Mouse (Mus musculus) liver, embryonic 14.5 days (tissue): ENCODE results near the gene Cd160.

ENCODE experiments used
- CTCF ChIP-seq: IDR thresholded peaks from 2 replicates; pipeline ENCODE4 v1.5.1; 2016; ENCODE audit warnings: antibody characterized with exemption, low read depth, control low read depth
- EP300 ChIP-seq: IDR thresholded peaks from 2 replicates; pipeline ENCODE4 v1.6.1; 2016; ENCODE audit warnings: antibody characterized with exemption, low read depth

DNA sequence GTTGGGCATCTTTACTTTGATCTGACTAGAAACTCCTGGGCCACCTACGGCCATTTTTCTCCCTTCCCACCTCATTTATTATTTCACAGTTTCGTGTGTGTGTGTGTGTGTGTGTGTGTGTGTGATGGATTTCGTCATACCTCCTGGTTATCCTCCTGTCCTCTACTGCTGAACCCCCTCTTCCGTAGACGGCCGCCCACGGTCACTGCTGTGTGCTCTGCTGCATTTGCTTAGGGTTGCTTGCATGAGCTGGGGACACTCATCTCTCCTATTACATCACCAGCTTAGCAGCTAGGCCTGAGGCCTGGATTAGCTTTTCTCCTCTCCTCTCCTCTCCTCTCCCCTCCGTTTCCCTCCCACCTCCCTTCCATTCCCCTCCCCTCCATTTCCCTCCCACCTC is 19.3 kb upstream of the Cd160 start:
- TF ChIP-seq EP300 (no peak), CTCF (no peak)
